Mouse (Mus musculus) kidney, embryonic 15.5 days (tissue): Measurements from ENCODE around the gene Ikzf2. TPM values are rescaled to one million over a fixed set of nuclear protein-coding genes. Genes with fewer than 3 reads are reported as not detected.

Experiments
- ATAC-seq: fragments of 200-750 bp; cut with Nextera tagmentation; replicated peaks from 2 replicates; pipeline ENCODE4 v1.8.0; 2017; ENCODE audit warnings: moderate TSS enrichment; ENCODE audit not compliant: low FRiP score
- H3K27ac ChIP-seq: fragments of 300-500 bp; sonication (generic); 2 replicates; pipeline ENCODE4 v1.5.1; 2015; ENCODE audit warnings: mild to moderate bottlenecking, inconsistent platforms
- H3K27me3 ChIP-seq: fragments of 300-500 bp; sonication (generic); 2 replicates; pipeline ENCODE4 v1.6.1; 2015; ENCODE audit warnings: inconsistent platforms
- H3K36me3 ChIP-seq: fragments of 300-500 bp; sonication (generic); 2 replicates; pipeline ENCODE4 v1.6.1; 2015; ENCODE audit warnings: inconsistent platforms
- H3K4me1 ChIP-seq: fragments of 300-500 bp; sonication (generic); 2 replicates; pipeline ENCODE4 v1.6.1; 2015; ENCODE audit warnings: inconsistent platforms
- H3K4me2 ChIP-seq: fragments of 300-500 bp; sonication (generic); 2 replicates; pipeline ENCODE4 v1.6.1; 2015; ENCODE audit warnings: moderate library complexity, mild to moderate bottlenecking, inconsistent platforms
- H3K4me3 ChIP-seq: fragments of 300-500 bp; sonication (generic); replicated peaks from 2 replicates; pipeline ENCODE4 v1.5.1; 2015; ENCODE audit warnings: mild to moderate bottlenecking, inconsistent platforms
- H3K9ac ChIP-seq: fragments of 300-500 bp; sonication (generic); 2 replicates; pipeline ENCODE4 v1.6.1; 2015; ENCODE audit warnings: mild to moderate bottlenecking, inconsistent platforms
- H3K9me3 ChIP-seq: fragments of 300-500 bp; sonication (generic); replicated peaks from 2 replicates; pipeline ENCODE4 v1.6.1; 2016; ENCODE audit warnings: inconsistent platforms
- WGBS: fragments of 180-500 bp; shearing (Covaris S2); methylation state at CpG from one replicate; pipeline ENCODE4 v1.1.7; 2015; ENCODE audit warnings: mixed read lengths; 5-methylcytosine and 5-hydroxymethylcytosine counted together
- polyA plus RNA-seq: library from polyadenylated mRNA; unstranded; fragments of >200 nt; fragmentation: Nextera tagmentation; extraction: Ambion mirVana; gene quantifications from 2 replicates; pipeline ENCODE4 v1.2.1, GENCODE M21; 2015

Ikzf2 gene
- polyA plus RNA-seq, 1 experiment from 2014 or later: 3.7 TPM

DNA sequence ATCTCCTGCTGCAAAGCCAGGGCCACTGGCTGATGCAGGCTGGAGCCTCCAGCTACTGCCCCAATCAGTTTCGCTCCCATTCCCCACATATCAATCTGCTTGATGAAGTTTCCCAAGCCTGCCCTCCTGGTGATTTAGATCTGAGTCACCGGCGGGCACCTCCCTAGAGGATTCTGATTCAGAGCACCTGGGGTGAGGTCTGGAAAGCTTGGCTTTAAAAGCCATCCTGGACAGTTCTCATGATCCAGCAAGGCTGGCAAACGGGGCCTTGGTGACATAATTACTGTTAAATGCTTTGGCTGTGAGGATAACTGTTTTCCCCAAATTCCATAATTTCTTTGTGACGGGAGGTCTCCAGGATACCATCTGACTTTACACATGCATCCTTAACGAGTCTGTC is 29.0 kb downstream of the Ikzf2 start:
- H3K4me2 ChIP-seq: no peak overlapping the region
- no peak for ATAC-seq
- H3K9me3 ChIP-seq: no peaks in the 10 kb centered on the region
- no peak overlapping the region for H3K9ac ChIP-seq
- no peaks in the 10 kb centered on the region for H3K27me3 ChIP-seq
- no peak overlapping the region for H3K27ac ChIP-seq
- 0 out of 2 replicates have a peak, but pooled peaks cover 7% of the 10 kb centered on the region for H3K4me1 ChIP-seq
- 32% methylated on average over 6 of the region's 6 CpGs for WGBS
- no peak overlapping the region for H3K4me3 ChIP-seq
- H3K36me3 ChIP-seq: no peaks in the 10 kb centered on the region

DNA sequence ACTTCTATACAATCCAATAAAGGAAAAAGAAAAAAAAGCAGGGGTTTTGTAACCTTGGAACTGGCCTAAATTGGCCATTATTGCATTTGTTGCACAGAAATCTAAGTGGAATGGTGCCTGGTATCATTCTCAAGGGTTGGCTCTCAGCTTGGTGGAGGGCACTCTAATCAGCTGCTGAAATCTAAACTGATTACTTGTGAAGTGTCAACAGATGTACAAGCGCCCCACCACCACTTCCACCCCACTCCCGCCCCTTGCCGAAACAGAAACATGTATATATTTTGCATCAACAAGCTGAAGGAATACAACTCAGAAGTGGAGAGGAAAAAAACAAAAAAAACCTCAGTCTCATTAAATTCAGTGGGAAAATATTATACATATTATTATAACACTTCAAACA is 29.6 kb downstream of the Ikzf2 start:
- Histone ChIP-seq H3K36me3 (no peaks in the 10 kb centered on the region), H3K4me2 (no peak overlapping the region), H3K4me1 (0 out of 2 replicates have a peak, but pooled peaks cover 7% of the 10 kb centered on the region), H3K27me3 (no peaks in the 10 kb centered on the region), H3K9ac (no peak overlapping the region), H3K27ac (no peak overlapping the region), H3K4me3 (no peak overlapping the region), H3K9me3 (no peaks in the 10 kb centered on the region)
- WGBS: 76% methylated on average over 3 of the region's 3 CpGs
- no peak for ATAC-seq

DNA sequence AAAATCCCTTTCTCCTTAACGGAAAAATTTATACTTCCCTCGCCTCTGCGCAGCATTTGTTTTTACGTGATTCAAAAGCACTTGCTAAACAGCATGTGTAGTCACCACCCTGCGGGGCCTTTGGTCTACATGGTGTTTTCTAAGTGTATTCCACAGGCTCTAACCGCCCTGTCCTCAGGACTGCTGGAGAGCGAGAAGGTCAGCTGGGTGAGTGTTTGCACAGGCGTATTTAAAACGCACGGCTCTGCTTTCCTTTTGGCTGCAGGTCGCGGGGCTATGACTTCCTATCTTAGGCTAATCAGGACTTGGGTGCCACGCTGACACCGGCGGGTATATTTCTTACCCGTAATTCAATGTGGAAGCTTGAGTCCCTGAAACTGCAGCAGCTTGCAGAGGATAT is 30.1 kb downstream of the Ikzf2 start:
- Histone ChIP-seq H3K4me3 (no peak overlapping the region), H3K27ac (no peak overlapping the region), H3K9me3 (no peaks in the 10 kb centered on the region), H3K36me3 (no peaks in the 10 kb centered on the region), H3K4me2 (no peak overlapping the region), H3K4me1 (0 out of 2 replicates have a peak, but pooled peaks cover 7% of the 10 kb centered on the region), H3K9ac (no peak overlapping the region), H3K27me3 (no peaks in the 10 kb centered on the region)
- WGBS: 32% methylated on average over 16 of the region's 16 CpGs
- no peak for ATAC-seq

DNA sequence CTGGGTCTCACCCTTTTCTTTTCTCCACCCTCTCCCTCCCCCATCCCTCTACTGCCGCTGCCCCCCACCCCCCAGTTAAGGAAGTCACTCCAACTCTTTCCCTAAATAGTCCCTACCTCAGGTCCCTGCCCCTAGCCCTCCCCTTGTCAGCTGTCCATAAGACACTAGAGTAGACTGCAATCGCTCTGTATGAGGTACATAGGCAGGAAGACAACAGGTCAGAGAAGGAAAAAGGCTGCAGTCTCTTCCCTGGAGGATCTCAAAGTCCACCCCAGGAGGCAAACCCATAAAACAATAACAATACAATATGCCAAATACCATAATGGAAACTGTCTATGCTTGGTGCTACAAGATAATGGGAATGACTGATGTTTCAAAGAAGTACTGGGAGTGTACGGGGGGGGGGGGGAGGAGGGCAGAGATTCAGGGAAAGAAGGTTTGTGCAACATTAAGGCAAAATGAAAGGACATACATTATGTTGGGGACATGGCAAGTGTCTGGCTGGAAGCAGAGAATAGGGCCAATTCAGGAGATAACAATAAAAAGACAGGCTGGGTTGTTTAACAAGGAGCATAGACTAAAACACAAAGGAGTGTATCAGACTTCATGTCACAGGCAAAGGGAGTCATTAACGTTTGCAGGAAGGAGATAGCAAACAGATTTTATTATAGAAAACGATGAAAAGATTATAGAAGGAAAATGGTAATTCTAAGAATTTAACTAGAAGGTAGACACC is 30.8 kb downstream of the Ikzf2 start:
- Histone ChIP-seq H3K36me3 (no peaks in the 10 kb centered on the region), H3K4me1 (0 out of 2 replicates have a peak, but pooled peaks cover 7% of the 10 kb centered on the region), H3K4me3 (no peak overlapping the region), H3K27ac (no peak overlapping the region), H3K4me2 (no peak overlapping the region), H3K9me3 (no peaks in the 10 kb centered on the region), H3K9ac (no peak overlapping the region), H3K27me3 (no peaks in the 10 kb centered on the region)
- 59% methylated on average over 5 of the region's 5 CpGs for WGBS
- ATAC-seq: no peak

DNA sequence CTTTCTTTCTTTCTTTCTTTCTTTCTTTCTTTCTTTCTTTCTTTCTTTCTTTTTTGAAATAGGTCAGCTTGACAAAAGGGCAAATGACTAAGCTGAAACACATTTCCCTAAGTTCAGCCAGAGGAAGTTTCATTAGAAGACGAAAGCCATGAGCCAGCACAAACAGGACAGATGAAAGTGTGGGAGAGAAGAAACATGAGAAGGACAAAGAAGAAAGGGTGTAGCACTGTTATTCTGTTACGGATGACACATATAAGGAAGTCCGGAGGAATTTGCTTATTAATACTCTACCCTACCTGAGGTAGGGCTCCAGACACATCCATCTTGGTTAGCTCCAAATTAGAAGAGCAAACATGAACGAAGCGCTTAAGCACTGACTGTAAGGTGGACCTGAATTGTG is 31.7 kb downstream of the Ikzf2 start:
- H3K4me3 ChIP-seq: no peak overlapping the region
- no peak overlapping the region for H3K4me2 ChIP-seq
- no peak overlapping the region for H3K27ac ChIP-seq
- no peak overlapping the region for H3K9ac ChIP-seq
- ATAC-seq: peak; percentile 54; the same call in 1 of the 2 replicates
- no peaks in the 10 kb centered on the region for H3K9me3 ChIP-seq
- 65% methylated on average over 5 of the region's 5 CpGs for WGBS
- 0 out of 2 replicates have a peak, but pooled peaks cover 7% of the 10 kb centered on the region for H3K4me1 ChIP-seq
- H3K27me3 ChIP-seq: no peaks in the 10 kb centered on the region
- H3K36me3 ChIP-seq: no peaks in the 10 kb centered on the region

DNA sequence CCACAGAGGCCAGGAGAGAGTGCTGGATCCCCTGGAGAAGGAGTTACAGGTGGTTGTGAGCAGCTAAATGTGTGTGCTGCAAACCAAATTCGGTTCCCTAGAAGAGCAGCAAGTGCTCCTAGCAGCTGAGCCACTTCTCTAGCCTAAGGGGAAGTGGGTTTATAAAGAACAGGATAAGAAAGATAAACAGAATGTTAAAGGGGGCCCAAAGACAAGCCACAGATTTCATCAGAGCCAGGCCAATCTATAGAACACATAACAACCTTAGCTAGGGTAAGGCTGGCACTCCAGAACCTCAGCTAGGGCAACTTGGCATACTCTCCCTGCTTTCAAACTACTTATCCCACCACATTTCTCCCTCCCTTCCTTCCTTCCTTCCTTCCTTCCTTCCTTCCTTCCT is 32.1 kb downstream of the Ikzf2 start:
- no peaks in the 10 kb centered on the region for H3K9me3 ChIP-seq
- H3K4me2 ChIP-seq: no peak overlapping the region
- no peaks in the 10 kb centered on the region for H3K27me3 ChIP-seq
- no peaks in the 10 kb centered on the region for H3K36me3 ChIP-seq
- 83% methylated on average over 1 of the region's 1 CpGs for WGBS
- H3K27ac ChIP-seq: no peak overlapping the region
- ATAC-seq: no peak
- no peak overlapping the region for H3K4me3 ChIP-seq
- H3K9ac ChIP-seq: no peak overlapping the region
- 0 out of 2 replicates have a peak, but pooled peaks cover 7% of the 10 kb centered on the region for H3K4me1 ChIP-seq

DNA sequence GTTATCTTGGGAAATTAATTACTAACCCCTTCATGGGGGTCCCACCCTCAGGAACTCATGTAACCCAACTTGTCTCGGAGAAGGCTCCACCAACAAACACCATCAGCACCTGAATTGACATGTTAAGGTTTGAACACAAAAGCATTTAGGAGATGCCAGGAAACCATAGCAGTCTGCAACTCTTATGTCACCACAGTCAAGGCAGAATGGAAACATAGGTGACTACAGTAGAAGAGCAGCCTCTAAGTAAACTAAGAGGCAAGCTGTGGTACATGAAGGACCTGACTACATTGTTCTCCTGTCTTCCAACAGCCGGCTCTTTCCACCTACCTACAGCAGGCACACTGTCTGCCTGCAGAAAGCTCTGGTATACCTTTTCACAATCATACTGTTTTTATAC is 33.6 kb downstream of the Ikzf2 start:
- H3K27me3 ChIP-seq: no peaks in the 10 kb centered on the region
- 85% methylated on average over 2 of the region's 2 CpGs for WGBS
- no peaks in the 10 kb centered on the region for H3K36me3 ChIP-seq
- H3K4me1 ChIP-seq: 0 out of 2 replicates have a peak, but pooled peaks cover 7% of the 10 kb centered on the region
- no peak for ATAC-seq
- no peak overlapping the region for H3K4me2 ChIP-seq
- no peak overlapping the region for H3K9ac ChIP-seq
- H3K4me3 ChIP-seq: no peak overlapping the region
- no peaks in the 10 kb centered on the region for H3K9me3 ChIP-seq
- no peak overlapping the region for H3K27ac ChIP-seq

DNA sequence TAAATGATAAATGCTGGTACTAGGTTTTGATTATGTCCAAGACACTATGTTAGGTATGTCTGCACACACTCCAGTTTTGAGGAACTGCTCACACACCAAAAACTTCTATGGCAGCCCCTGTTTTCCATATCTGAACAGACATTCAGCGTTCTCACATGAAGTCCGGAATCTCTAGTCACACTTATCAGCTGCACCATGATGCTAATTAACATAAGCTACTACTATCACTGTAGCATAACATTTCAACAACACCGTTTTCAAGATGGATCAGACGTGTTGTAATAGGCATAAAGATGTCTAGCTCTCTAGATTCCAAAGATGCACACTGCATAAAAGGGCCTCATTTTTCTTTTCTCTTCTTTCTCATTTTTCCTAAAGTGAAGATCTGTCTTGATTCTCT is 43.9 kb downstream of the Ikzf2 start:
- 90% methylated on average over 4 of the region's 4 CpGs for WGBS
- Histone ChIP-seq H3K36me3 (no peaks in the 10 kb centered on the region), H3K4me1 (no peaks in the 10 kb centered on the region), H3K9ac (no peak overlapping the region), H3K4me2 (no peak overlapping the region), H3K27ac (no peak overlapping the region), H3K27me3 (no peaks in the 10 kb centered on the region), H3K9me3 (no peaks in the 10 kb centered on the region), H3K4me3 (no peak overlapping the region)
- ATAC-seq: no peak

DNA sequence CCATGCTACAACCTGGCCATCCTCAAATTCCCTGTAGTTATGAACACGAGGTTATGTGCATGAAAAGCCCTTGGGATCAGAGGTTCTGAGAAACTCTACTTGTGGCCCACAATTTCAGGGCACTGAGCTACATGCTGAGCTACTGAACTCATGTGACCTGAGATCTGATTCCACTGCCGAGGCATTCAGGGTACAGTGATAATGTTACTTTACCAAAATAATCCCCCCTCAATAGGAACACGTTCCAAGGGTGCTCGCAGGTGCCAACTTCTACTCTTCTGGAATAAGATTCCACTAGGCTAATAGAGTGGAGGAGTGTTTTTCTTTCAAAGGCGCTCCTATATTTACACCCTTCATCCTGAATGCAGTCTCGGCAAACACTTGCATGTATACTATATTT is 45.1 kb downstream of the Ikzf2 start:
- no peak overlapping the region for H3K4me3 ChIP-seq
- no peaks in the 10 kb centered on the region for H3K9me3 ChIP-seq
- no peak overlapping the region for H3K9ac ChIP-seq
- H3K27ac ChIP-seq: no peak overlapping the region
- no peak overlapping the region for H3K4me2 ChIP-seq
- no peaks in the 10 kb centered on the region for H3K4me1 ChIP-seq
- WGBS: 60% methylated on average over 6 of the region's 6 CpGs
- H3K27me3 ChIP-seq: no peaks in the 10 kb centered on the region
- no peaks in the 10 kb centered on the region for H3K36me3 ChIP-seq
- no peak for ATAC-seq

DNA sequence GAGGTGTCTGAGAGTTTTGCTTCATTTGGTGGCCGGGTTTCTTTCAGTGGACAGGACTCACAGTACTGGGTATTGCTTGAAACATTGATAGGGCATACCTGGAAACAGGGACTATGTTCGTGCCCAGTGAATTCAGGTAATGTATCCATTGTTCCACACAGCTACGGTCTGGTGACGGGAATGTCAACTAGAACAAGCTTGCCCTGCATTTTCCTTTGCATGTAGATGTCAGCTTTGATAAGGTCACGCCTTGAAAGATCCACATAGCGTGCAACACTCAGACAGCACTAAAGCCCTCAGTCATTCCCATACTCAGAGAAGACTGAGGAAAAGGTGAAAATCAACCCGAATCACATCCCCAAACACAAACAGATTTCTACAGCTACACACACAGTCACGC is 48.7 kb downstream of the Ikzf2 start:
- peak overlapping the region; percentile 14; the same call in 1 of the 2 replicates for H3K4me2 ChIP-seq
- H3K9me3 ChIP-seq: no peaks in the 10 kb centered on the region
- H3K9ac ChIP-seq: no peak overlapping the region
- no peaks in the 10 kb centered on the region for H3K36me3 ChIP-seq
- peak overlapping the region; percentile 41; the same call in 1 of the 2 replicates for H3K27ac ChIP-seq
- H3K27me3 ChIP-seq: no peaks in the 10 kb centered on the region
- no peaks in the 10 kb centered on the region for H3K4me1 ChIP-seq
- no peak overlapping the region for H3K4me3 ChIP-seq
- no peak for ATAC-seq
- 67% methylated on average over 8 of the region's 8 CpGs for WGBS

DNA sequence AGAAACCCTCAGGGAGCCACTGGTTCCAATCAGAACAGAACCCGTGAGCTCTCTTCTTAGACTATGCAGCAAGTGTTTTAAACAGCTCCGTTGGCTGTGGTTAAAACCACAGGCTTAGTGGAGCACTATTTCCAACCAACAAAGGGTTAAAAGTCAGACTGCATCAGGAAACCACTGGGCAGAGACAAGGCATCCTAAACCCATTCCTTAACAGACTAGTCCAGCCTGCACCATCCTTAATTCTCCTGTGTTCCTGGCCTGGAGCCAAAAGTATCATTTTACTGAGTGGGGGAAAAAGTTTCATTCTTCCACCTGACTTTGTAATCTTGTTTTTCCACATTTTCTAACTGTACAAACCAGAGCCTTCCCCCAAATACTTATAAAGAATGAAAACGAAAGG is 49.1 kb downstream of the Ikzf2 start:
- Histone ChIP-seq H3K9me3 (no peaks in the 10 kb centered on the region), H3K27me3 (no peaks in the 10 kb centered on the region), H3K27ac (peak overlapping the region; percentile 41; the same call in 1 of the 2 replicates), H3K36me3 (no peaks in the 10 kb centered on the region), H3K4me1 (no peaks in the 10 kb centered on the region), H3K4me3 (no peak overlapping the region), H3K4me2 (peak overlapping the region; percentile 14; the same call in 1 of the 2 replicates), H3K9ac (no peak overlapping the region)
- ATAC-seq: no peak
- WGBS: 55% methylated on average over 3 of the region's 3 CpGs

DNA sequence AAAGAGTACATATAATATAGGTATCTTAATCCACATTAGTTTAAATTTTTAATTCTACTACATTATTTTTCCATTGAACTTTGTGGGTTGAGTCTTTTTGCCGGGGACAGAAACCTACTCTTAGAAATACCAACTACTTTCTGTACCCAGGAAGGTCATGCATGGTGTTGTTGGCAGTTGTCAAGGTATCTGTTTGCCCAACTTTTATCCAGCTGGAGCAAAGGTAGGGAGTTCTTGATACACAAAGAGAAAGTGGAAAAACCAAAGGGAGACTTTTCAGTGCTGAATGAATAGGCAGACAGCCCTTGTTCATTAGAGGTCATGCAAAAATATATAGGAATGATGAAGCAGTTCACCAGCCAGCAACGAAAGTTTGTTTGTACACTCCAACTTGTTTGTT is 52.8 kb downstream of the Ikzf2 start:
- Histone ChIP-seq H3K4me3 (no peak overlapping the region), H3K4me1 (no peaks in the 10 kb centered on the region), H3K9me3 (no peaks in the 10 kb centered on the region), H3K36me3 (no peaks in the 10 kb centered on the region), H3K4me2 (no peak overlapping the region), H3K27me3 (no peaks in the 10 kb centered on the region), H3K9ac (no peak overlapping the region), H3K27ac (no peak overlapping the region)
- ATAC-seq: no peak
- 88% methylated on average over 2 of the region's 2 CpGs for WGBS

DNA sequence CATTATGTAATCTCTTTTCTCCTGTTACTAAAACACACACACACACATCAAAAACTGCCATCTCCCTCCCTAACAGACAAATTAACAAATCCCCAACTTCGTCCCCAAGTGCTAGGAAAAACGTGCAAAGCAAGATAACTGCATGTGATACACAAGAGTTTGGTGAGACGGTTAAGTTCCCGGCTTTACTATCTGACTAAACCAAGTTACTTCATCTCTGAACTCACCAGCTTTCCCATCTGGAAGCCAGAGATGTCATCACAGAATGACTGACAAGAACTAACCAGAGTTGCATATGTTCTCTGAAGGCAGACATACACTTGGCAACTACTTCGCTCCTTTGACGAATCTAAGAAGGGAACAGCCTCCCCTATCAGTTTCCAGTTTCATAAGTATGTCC is 56.5 kb downstream of the Ikzf2 start:
- no peaks in the 10 kb centered on the region for H3K9me3 ChIP-seq
- no peak overlapping the region for H3K9ac ChIP-seq
- 83% methylated on average over 6 of the region's 6 CpGs for WGBS
- no peak for ATAC-seq
- H3K36me3 ChIP-seq: no peaks in the 10 kb centered on the region
- no peak overlapping the region for H3K4me2 ChIP-seq
- no peaks in the 10 kb centered on the region for H3K4me1 ChIP-seq
- no peak overlapping the region for H3K27ac ChIP-seq
- H3K4me3 ChIP-seq: no peak overlapping the region
- no peaks in the 10 kb centered on the region for H3K27me3 ChIP-seq
